Mouse (Mus musculus) hindbrain, embryonic 16.5 days (tissue): ENCODE measurements around the gene Tmem208. TPM values are rescaled to one million over a fixed set of nuclear protein-coding genes. Genes with fewer than 3 reads are reported as not detected.
A peak's percentile ranks its signal among the peaks of the same experiment; 100 is the strongest.

Source experiments
- ATAC-seq: fragments of 200-750 bp; cut with Nextera tagmentation; 2 replicates; pipeline ENCODE4 v1.8.0; 2017; ENCODE audit warnings: moderate TSS enrichment, moderate library complexity
- H3K27ac ChIP-seq: fragments of 300-500 bp; sonication (generic); 2 replicates; pipeline ENCODE4 v1.5.1; 2014; ENCODE audit warnings: low read depth, mild to moderate bottlenecking, control low read depth, low read length, moderate library complexity
- H3K27me3 ChIP-seq: fragments of 300-500 bp; sonication (generic); replicated peaks from 2 replicates; pipeline ENCODE4 v1.6.1; 2014; ENCODE audit warnings: low read length; ENCODE audit not compliant: control insufficient read depth, insufficient read depth
- H3K36me3 ChIP-seq: fragments of 300-500 bp; sonication (generic); 2 replicates; pipeline ENCODE4 v1.6.1; 2014; ENCODE audit warnings: mild to moderate bottlenecking, low read length, moderate library complexity, mixed read lengths; ENCODE audit not compliant: control insufficient read depth, insufficient read depth
- H3K4me1 ChIP-seq: fragments of 300-500 bp; sonication (generic); 2 replicates; pipeline ENCODE4 v1.6.1; 2014; ENCODE audit warnings: low read depth, low read length; ENCODE audit not compliant: control insufficient read depth, insufficient read depth
- H3K4me2 ChIP-seq: fragments of 300-500 bp; sonication (generic); 2 replicates; pipeline ENCODE4 v1.6.1; 2014; ENCODE audit warnings: mild to moderate bottlenecking, low read length, control low read depth, moderate library complexity
- H3K4me3 ChIP-seq: fragments of 300-500 bp; sonication (generic); 2 replicates; pipeline ENCODE4 v1.5.1; 2014; ENCODE audit warnings: mild to moderate bottlenecking, low read length, control low read depth, moderate library complexity
- H3K9ac ChIP-seq: fragments of 300-500 bp; sonication (generic); 2 replicates; pipeline ENCODE4 v1.6.1; 2014; ENCODE audit warnings: low read depth, mild to moderate bottlenecking, control low read depth, low read length, moderate library complexity
- H3K9me3 ChIP-seq: fragments of 300-500 bp; sonication (generic); 2 replicates; pipeline ENCODE4 v1.6.1; 2014; ENCODE audit warnings: mild to moderate bottlenecking, low read length, moderate library complexity; ENCODE audit not compliant: control insufficient read depth
- WGBS: fragments of 180-500 bp; shearing (Covaris S2); extraction: QIAGEN DNeasy Blood & Tissue Kit; methylation state at CpG from one replicate; pipeline ENCODE4 v1.1.7; 2014; 5-methylcytosine and 5-hydroxymethylcytosine counted together
- polyA plus RNA-seq: library from polyadenylated mRNA; unstranded; fragments of >200 nt; fragmentation: Nextera tagmentation; extraction: Ambion mirVana; gene quantifications from 2 replicates; pipeline ENCODE4 v1.2.1, GENCODE M21; 2015

Tmem208 gene
- polyA plus RNA-seq, 1 experiment from 2014 or later = 150 TPM

- Histone ChIP-seq H3K4me3 (peak within 1 kb of the TSS; percentile 23), H3K4me1 (peaks cover 16% of the 10 kb centered on the region), H3K27ac (no peak within 1 kb of the TSS; the same call in 1 of the 2 replicates), H3K9ac (peak within 1 kb of the TSS; percentile 54), H3K4me2 (peak within 1 kb of the TSS; percentile 53), H3K27me3 (no peaks in the 10 kb centered on the region), H3K9me3 (no peaks in the 10 kb centered on the region), H3K36me3 (peaks cover 29% of the 10 kb centered on the region)
- 9% methylated on average over 27 of the region's 30 CpGs for whole genome bisulfite sequencing
- peak; percentile 57 for ATAC-seq
Observed at GRCm38 (mm10) chr8:105305211-105306145, 20.7 kb upstream of the Tmem208 start, which contains the start of gene Elmo3. Gene Elmo3 (plus strand): TSS chr8:105305601.

DNA sequence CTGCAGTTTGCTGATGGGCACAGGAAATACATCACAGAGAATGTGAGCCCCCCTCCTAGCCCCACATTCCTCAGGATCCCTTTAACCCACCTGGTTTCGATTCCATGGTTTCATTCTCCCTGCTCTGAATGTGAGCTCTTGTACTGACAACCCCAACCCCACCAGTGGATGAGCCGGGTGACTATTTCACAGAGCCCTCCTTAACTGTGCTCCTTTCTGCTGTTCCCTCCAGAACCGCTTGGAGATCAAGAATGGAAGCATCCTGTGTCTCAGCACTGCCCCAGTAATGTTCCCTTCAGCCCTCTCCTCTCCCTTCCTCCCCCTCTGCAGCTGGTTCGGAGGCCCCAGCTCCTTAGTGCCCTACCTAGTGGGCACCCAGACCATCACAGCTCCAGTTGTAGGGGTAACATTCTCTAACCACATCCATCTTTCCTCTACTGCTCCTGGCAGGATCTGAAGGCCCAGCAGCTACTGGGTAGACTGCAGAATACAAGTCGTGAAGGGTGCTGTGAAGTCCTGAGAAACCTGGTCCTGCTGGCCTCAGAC, 19.9 kb upstream of the Tmem208 start:
- Histone ChIP-seq H3K4me2 (peak overlapping the region; percentile 53), H3K9ac (peak overlapping the region; percentile 54), H3K9me3 (no peaks in the 10 kb centered on the region), H3K27ac (no peak overlapping the region), H3K4me1 (peaks cover 16% of the 10 kb centered on the region), H3K27me3 (no peaks in the 10 kb centered on the region), H3K36me3 (peaks cover 24% of the 10 kb centered on the region), H3K4me3 (peak overlapping the region; percentile 23; the same call in 1 of the 2 replicates)
- ATAC-seq = peak; percentile 5; the same call in 1 of the 2 replicates
- WGBS = 68% methylated on average over 5 of the region's 5 CpGs

DNA sequence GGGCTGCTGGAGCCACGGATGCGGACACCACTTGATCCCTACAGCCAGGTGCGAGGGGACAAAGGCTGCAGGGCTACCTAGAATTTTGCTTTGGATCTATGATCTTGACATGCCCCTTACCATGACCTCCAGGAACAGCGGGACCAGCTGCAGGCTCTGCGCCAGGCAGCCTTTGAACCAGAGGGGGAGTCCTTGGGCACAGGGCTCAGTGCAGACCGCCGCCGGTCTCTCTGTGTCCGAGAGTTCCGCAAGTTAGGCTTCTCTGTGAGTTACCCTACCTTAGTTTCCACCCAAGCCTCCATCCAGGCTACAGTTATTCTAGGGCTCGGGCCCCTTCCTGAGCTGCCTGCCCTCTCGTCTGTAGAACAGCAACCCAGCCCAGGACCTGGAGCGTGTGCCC, 18.5 kb upstream of the Tmem208 start:
- H3K4me2 ChIP-seq = no peak overlapping the region
- no peak overlapping the region for H3K27ac ChIP-seq
- H3K27me3 ChIP-seq = no peaks in the 10 kb centered on the region
- no peaks in the 10 kb centered on the region for H3K9me3 ChIP-seq
- 95% methylated on average over 13 of the region's 13 CpGs for WGBS
- H3K4me3 ChIP-seq = no peak overlapping the region
- H3K4me1 ChIP-seq = peaks cover 16% of the 10 kb centered on the region
- ATAC-seq = no peak
- no peak overlapping the region for H3K9ac ChIP-seq
- H3K36me3 ChIP-seq = peaks cover 21% of the 10 kb centered on the region

DNA sequence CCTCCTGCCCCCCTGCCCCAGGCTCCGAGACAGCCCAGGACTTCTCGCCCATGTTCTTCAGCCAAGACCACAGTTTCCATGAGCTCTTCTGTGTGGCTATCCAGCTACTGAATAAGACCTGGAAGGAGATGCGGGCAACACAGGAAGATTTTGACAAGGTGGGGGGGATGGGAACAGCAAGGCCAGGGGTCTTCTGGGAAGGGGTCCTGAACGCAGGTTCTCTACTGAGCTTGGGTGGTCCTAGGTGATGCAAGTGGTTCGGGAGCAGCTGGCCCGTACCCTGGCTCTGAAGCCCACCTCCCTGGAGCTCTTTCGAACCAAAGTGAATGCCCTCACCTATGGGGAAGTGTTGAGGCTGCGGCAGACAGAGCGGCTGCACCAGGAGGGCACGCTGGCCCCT, 17.7 kb upstream of the Tmem208 start:
- WGBS = 94% methylated on average over 10 of the region's 10 CpGs
- Histone ChIP-seq H3K4me1 (peaks cover 16% of the 10 kb centered on the region), H3K4me3 (no peak overlapping the region), H3K9me3 (no peaks in the 10 kb centered on the region), H3K36me3 (peaks cover 21% of the 10 kb centered on the region), H3K27ac (no peak overlapping the region), H3K9ac (no peak overlapping the region), H3K27me3 (no peaks in the 10 kb centered on the region), H3K4me2 (no peak overlapping the region)
- no peak for ATAC-seq

DNA sequence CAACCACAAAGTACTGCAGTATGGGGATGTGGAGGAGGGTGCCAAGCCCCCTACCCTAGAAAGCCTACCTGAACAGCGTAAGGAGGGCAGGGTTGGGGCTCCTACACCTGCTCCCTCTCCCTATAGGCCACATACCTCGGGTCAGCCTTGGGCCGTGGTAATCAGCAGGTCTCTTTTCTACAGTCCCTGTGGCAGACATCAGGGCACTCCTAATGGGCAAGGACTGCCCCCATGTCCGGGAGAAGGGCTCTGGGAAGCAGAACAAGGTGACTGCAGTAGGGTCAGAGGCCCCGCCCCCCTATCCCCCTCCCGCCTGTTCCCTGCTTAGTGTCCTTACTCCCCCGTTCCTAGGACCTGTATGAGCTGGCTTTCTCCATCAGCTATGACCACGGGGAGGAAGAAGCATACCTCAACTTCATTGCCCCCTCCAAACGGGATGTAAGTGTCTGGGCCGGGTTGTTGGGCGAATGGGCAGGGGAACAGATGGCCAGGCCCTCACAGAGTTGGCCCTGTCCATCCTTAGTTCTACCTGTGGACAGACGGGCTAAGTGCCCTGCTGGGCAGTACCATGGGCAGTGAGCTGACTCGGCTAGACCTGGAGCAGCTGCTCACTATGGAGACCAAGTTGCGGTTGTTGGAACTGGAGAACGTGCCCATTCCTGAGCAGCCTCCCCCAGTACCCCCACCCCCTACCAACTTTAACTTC, 16.9 kb upstream of the Tmem208 start:
- Histone ChIP-seq H3K36me3 (peaks cover 22% of the 10 kb centered on the region), H3K27ac (no peak overlapping the region), H3K4me3 (no peak overlapping the region), H3K4me2 (no peak overlapping the region), H3K9me3 (no peaks in the 10 kb centered on the region), H3K9ac (no peak overlapping the region), H3K4me1 (peaks cover 15% of the 10 kb centered on the region), H3K27me3 (no peaks in the 10 kb centered on the region)
- no peak for ATAC-seq
- 82% methylated on average over 15 of the region's 15 CpGs for WGBS

GRCm38 (mm10) chr8:105310118-105310517, 16.0 kb upstream of the Tmem208 start:
- Histone ChIP-seq H3K9ac (no peak overlapping the region), H3K4me1 (peaks cover 9% of the 10 kb centered on the region), H3K4me3 (no peak overlapping the region), H3K4me2 (no peak overlapping the region), H3K27ac (no peak overlapping the region), H3K9me3 (no peaks in the 10 kb centered on the region), H3K27me3 (no peaks in the 10 kb centered on the region), H3K36me3 (peaks cover 19% of the 10 kb centered on the region)
- 89% methylated on average over 8 of the region's 8 CpGs for WGBS
- ATAC-seq = no peak

DNA sequence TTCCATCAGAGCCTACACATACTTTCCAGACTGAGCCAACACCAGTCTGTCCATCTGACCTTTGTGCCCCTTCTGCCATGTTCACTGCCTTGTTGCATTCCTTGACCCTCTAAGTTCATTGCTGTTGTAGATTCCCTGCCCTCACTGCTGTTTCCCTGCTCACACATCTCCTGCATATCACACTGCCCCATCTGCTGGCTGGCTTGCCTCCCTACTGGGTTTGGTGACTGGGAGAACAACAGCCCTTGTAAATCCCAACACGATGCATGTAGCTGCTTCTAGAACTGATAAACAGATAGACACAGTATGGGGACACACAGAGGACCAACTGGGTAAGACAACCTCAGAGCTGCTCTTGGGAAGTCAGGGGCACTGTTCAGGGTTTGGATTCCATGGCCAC, 14.4 kb upstream of the Tmem208 start:
- no peaks in the 10 kb centered on the region for H3K4me1 ChIP-seq
- no peak for ATAC-seq
- no peak overlapping the region for H3K9ac ChIP-seq
- no peak overlapping the region for H3K4me2 ChIP-seq
- H3K9me3 ChIP-seq = no peaks in the 10 kb centered on the region
- H3K4me3 ChIP-seq = no peak overlapping the region
- H3K27me3 ChIP-seq = no peaks in the 10 kb centered on the region
- peaks cover 24% of the 10 kb centered on the region for H3K36me3 ChIP-seq
- H3K27ac ChIP-seq = no peak overlapping the region
- WGBS = 90% methylated on average over 1 of the region's 1 CpGs

GRCm38 (mm10) chr8:105312891-105313481, 13.2 kb upstream of the Tmem208 start:
- Histone ChIP-seq H3K9ac (no peak overlapping the region), H3K27me3 (no peaks in the 10 kb centered on the region), H3K4me2 (no peak overlapping the region), H3K4me3 (no peak overlapping the region), H3K9me3 (no peaks in the 10 kb centered on the region), H3K36me3 (peaks cover 19% of the 10 kb centered on the region), H3K27ac (no peak overlapping the region), H3K4me1 (no peaks in the 10 kb centered on the region)
- 88% methylated on average over 8 of the region's 8 CpGs for WGBS
- no peak for ATAC-seq
